Mouse (Mus musculus) brain, embryonic 14.5 days (tissue): ENCODE results near the gene Acsf3.

ENCODE experiments used
- CTCF ChIP-seq: fragments of 200-500 bp; IDR thresholded peaks from 2 replicates; pipeline ENCODE4 v1.5.1; 2012; ENCODE audit warnings: inconsistent platforms, mild to moderate bottlenecking, moderate library complexity, borderline replicate concordance; ENCODE audit not compliant: insufficient read depth, insufficient read length; ENCODE audit errors: extremely low read depth
- POLR2A ChIP-seq: fragments of 200-500 bp; IDR thresholded peaks from 2 replicates; pipeline ENCODE4 v1.6.1; 2012; ENCODE audit warnings: mild to moderate bottlenecking, inconsistent platforms, borderline replicate concordance; ENCODE audit not compliant: poor library complexity, insufficient read depth, insufficient read length, severe bottlenecking; ENCODE audit errors: extremely low read depth

DNA sequence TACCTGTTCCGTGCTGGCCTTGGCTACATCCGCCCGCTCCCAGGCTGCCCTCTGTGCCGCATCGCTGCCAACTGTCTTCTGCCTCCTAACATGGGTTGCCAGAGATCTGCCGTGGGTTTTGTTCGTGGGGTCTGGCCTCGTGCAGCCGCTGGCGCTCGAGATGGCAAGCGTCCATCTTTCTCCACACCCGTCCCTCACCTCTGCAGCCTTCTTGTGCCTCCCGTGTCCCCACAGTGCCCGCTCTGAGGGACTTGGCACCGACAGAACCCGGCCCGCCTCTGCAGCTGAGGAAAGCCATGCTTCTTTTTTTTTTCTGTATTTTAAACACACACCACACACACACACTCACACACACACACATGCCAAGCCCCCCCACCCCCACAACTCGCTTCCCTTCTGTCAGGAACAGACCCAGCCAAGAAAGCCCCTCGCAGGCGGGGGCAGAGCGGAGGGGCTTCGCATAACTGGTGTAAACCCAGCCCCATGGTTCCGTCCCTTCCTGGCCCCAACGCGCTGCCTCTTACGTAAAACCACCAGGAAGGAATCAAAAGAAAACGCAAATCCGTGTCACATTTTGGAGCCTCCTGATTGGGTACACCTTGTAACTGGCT is 23.1 kb upstream of the Acsf3 start:
- no peak for TF ChIP-seq POLR2A
- no peak for TF ChIP-seq CTCF
